Mouse (Mus musculus): Measurements from ENCODE around the gene U2af1l4. TPM values are rescaled to one million over a fixed set of nuclear protein-coding genes. Genes with fewer than 3 reads are reported as not detected.

U2af1l4 gene
- polyA plus RNA-seq, 1 experiment from 2014 or later = 73.1 TPM

- peaks cover 17% of the 10 kb centered on the region for H3K36me3 ChIP-seq (ENCODE audit: control insufficient read depth, insufficient read depth, low read length)
- WGBS = 42% methylated on average over 17 of the region's 17 CpGs
- H3K27me3 ChIP-seq (replicated peaks; ENCODE audit: control insufficient read depth, insufficient read depth, low read length) = no peaks in the 10 kb centered on the region
- H3K9ac ChIP-seq (ENCODE audit: low read depth, low read length) = no peak overlapping the region
- DNase-seq (ENCODE audit: low spot score) = no peak
- no peaks in the 10 kb centered on the region for H3K9me3 ChIP-seq (ENCODE audit: control insufficient read depth, low read length)
- H3K4me3 ChIP-seq (ENCODE audit: low read depth, low read length) = no peak overlapping the region
- H3K4me2 ChIP-seq = no peak overlapping the region; the same call in 1 of the 2 replicates
- no peak for ATAC-seq (replicated peaks; ENCODE audit: low FRiP score)
- no peak overlapping the region for H3K27ac ChIP-seq (ENCODE audit: low read depth, low read length)
- peaks cover 3% of the 10 kb centered on the region; the same call in 1 of the 2 replicates for H3K4me1 ChIP-seq (replicated peaks; ENCODE audit: control insufficient read depth, insufficient read depth, low read length)
These were observed 36.7 kb upstream of the U2af1l4 start for GRCm38 (mm10) chr7:30526399-30526798.

DNA sequence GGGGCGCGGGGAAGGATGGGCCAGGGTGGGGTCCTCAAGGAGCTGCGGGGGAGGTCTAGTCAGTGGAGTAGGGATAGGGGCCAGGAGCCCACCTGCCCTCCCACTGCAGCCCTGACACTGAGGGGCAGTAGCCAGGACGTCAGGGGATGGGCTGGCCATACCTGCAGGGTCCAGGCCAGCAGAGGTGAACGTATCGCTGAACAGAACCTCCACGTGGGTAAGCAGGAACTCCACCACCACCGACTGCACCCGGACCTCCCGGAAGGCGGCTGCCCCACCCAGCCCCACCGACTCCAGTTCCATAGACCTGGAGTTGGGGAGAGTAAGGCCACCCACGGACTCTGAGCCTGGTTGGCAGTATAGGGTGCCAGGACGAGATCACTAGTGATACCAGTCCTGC lies 36.1 kb upstream of the U2af1l4 start:
- Histone ChIP-seq H3K4me2 (no peak overlapping the region), H3K4me1 (replicated peaks; ENCODE audit: control insufficient read depth, insufficient read depth, low read length) (peaks cover 3% of the 10 kb centered on the region; the same call in 1 of the 2 replicates), H3K4me3 (ENCODE audit: low read depth, low read length) (no peak overlapping the region), H3K27ac (ENCODE audit: low read depth, low read length) (no peak overlapping the region), H3K9me3 (ENCODE audit: control insufficient read depth, low read length) (no peaks in the 10 kb centered on the region), H3K9ac (ENCODE audit: low read depth, low read length) (no peak overlapping the region), H3K36me3 (ENCODE audit: control insufficient read depth, insufficient read depth, low read length) (peaks cover 17% of the 10 kb centered on the region), H3K27me3 (replicated peaks; ENCODE audit: control insufficient read depth, insufficient read depth, low read length) (no peaks in the 10 kb centered on the region)
- 75% methylated on average over 14 of the region's 14 CpGs for WGBS
- DNase-seq (ENCODE audit: low spot score) (no peak), ATAC-seq (replicated peaks; ENCODE audit: low FRiP score) (no peak)

GRCm38 (mm10) chr7:30531291-30531815 lies 31.7 kb upstream of the U2af1l4 start:
- no peaks in the 10 kb centered on the region for H3K9me3 ChIP-seq (ENCODE audit: control insufficient read depth, low read length)
- H3K4me3 ChIP-seq (ENCODE audit: low read depth, low read length) = no peak overlapping the region
- no peaks in the 10 kb centered on the region for H3K27me3 ChIP-seq (replicated peaks; ENCODE audit: control insufficient read depth, insufficient read depth, low read length)
- H3K36me3 ChIP-seq (ENCODE audit: control insufficient read depth, insufficient read depth, low read length) = peaks cover 14% of the 10 kb centered on the region
- H3K27ac ChIP-seq (ENCODE audit: low read depth, low read length) = no peak overlapping the region
- no peak overlapping the region for H3K4me2 ChIP-seq
- H3K9ac ChIP-seq (ENCODE audit: low read depth, low read length) = 0 out of 2 replicates have a peak overlapping the region, but pooled peaks have one; percentile 9
- ATAC-seq (replicated peaks; ENCODE audit: low FRiP score) (no peak), DNase-seq (ENCODE audit: low spot score) (no peak)
- 76% methylated on average over 9 of the region's 9 CpGs for WGBS
- H3K4me1 ChIP-seq (replicated peaks; ENCODE audit: control insufficient read depth, insufficient read depth, low read length) = peaks cover 14% of the 10 kb centered on the region

DNA sequence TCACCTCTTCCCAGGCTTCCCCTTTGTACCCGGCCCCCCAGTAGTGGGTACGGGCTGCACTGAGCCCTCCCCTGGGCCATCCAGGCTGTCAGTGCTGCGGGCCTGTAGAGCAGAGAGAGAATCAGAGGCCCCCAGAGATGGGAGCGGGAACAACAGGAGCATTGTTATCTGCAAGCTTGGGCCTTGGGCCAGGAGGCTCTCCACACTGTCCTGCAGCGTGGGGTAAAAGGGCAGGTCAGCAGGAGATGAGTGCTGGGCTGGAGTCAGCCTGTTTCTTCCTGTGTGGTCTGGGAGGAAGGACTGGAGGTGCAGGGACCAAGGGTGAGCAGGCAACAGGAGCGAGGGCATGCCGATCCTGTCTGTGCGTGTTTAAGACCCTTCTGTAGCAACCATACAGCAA lies 30.2 kb upstream of the U2af1l4 start:
- Histone ChIP-seq H3K36me3 (ENCODE audit: control insufficient read depth, insufficient read depth, low read length) (peaks cover 14% of the 10 kb centered on the region), H3K4me2 (no peak overlapping the region), H3K27ac (ENCODE audit: low read depth, low read length) (no peak overlapping the region), H3K27me3 (replicated peaks; ENCODE audit: control insufficient read depth, insufficient read depth, low read length) (no peaks in the 10 kb centered on the region), H3K9me3 (ENCODE audit: control insufficient read depth, low read length) (no peaks in the 10 kb centered on the region), H3K4me3 (ENCODE audit: low read depth, low read length) (no peak overlapping the region; the same call in 1 of the 2 replicates), H3K4me1 (replicated peaks; ENCODE audit: control insufficient read depth, insufficient read depth, low read length) (peaks cover 12% of the 10 kb centered on the region), H3K9ac (ENCODE audit: low read depth, low read length) (no peak overlapping the region)
- WGBS = 55% methylated on average over 8 of the region's 8 CpGs
- DNase-seq (ENCODE audit: low spot score) (no peak), ATAC-seq (replicated peaks; ENCODE audit: low FRiP score) (no peak)

GRCm38 (mm10) chr7:30533941-30534632 lies 29.0 kb upstream of the U2af1l4 start:
- peak overlapping the region; percentile 97 for H3K4me2 ChIP-seq
- H3K9me3 ChIP-seq (ENCODE audit: control insufficient read depth, low read length) = no peaks in the 10 kb centered on the region
- peak overlapping the region; percentile 83 for H3K9ac ChIP-seq (ENCODE audit: low read depth, low read length)
- ATAC-seq (replicated peaks; ENCODE audit: low FRiP score) (no peak; the same call in 1 of the 2 replicates), DNase-seq (ENCODE audit: low spot score) (no peak)
- WGBS = 14% methylated on average over 26 of the region's 26 CpGs
- peak overlapping the region; percentile 79 for H3K4me3 ChIP-seq (ENCODE audit: low read depth, low read length)
- H3K36me3 ChIP-seq (ENCODE audit: control insufficient read depth, insufficient read depth, low read length) = peaks cover 12% of the 10 kb centered on the region
- H3K27me3 ChIP-seq (replicated peaks; ENCODE audit: control insufficient read depth, insufficient read depth, low read length) = no peaks in the 10 kb centered on the region
- peak overlapping the region; percentile 62; the same call in 1 of the 2 replicates for H3K27ac ChIP-seq (ENCODE audit: low read depth, low read length)
- peaks cover 12% of the 10 kb centered on the region for H3K4me1 ChIP-seq (replicated peaks; ENCODE audit: control insufficient read depth, insufficient read depth, low read length)

DNA sequence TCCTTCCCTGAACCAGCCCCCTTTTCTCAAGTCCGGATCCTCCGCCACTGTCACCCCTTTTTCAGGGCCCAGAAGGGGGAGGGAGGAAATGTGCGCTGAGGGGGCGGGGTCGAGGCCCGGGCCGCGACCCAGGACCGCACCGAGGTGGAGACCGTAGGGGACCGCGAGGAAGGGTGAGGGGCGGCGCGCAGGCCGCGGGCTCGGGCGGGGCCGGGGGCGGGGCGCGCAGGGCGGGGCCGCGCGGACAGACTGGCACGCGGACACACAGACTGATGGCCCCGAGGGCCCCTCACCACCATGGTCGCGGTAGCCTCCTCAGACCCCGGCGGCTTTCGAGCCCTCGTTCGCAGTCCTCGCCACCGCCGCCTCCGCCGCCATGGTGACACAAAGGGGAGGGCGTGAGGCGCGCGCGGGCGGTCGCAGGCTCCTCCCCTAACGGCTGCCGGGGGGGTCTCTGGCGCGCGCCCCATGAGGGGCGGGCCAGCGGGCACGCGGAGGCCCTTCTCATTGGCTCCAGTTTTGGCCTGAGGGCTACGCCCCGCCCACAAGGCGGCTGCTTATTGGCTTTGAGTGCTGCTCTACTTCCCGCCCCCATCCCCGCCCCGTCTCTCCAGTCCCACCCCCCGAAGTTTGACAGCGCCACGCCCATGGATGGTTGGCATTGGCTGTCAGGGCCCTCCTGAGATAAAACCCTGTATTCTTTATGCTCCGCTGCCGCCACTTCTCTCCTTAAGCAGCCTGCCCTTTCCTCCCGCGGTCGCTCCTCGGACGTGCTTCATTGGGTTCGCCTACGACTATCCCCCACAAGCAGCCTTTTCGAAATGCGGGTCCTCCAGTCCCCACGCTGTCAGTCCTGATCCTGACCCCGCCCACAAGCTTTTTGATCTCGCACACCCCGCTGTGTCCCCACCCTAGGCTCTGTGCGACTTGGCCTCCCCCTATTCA lies 28.2 kb upstream of the U2af1l4 start, which contains the start of gene Arhgap33:
TSS of gene Arhgap33 (minus strand) at position 428 of the 945 bp plus-strand sequence.
- Histone ChIP-seq H3K27ac (ENCODE audit: low read depth, low read length) (peak within 1 kb of the TSS; percentile 62), H3K27me3 (replicated peaks; ENCODE audit: control insufficient read depth, insufficient read depth, low read length) (no peaks in the 10 kb centered on the region), H3K36me3 (ENCODE audit: control insufficient read depth, insufficient read depth, low read length) (peaks cover 5% of the 10 kb centered on the region), H3K9ac (ENCODE audit: low read depth, low read length) (peak within 1 kb of the TSS; percentile 83), H3K9me3 (ENCODE audit: control insufficient read depth, low read length) (no peaks in the 10 kb centered on the region), H3K4me2 (peak within 1 kb of the TSS; percentile 97), H3K4me1 (replicated peaks; ENCODE audit: control insufficient read depth, insufficient read depth, low read length) (peaks cover 12% of the 10 kb centered on the region), H3K4me3 (ENCODE audit: low read depth, low read length) (peak within 1 kb of the TSS; percentile 79)
- ATAC-seq (replicated peaks; ENCODE audit: low FRiP score) = peak; percentile 94
- peak; percentile 96 for DNase-seq (ENCODE audit: low spot score)
- WGBS = under 1% methylated on average over 79 of the region's 84 CpGs

DNA sequence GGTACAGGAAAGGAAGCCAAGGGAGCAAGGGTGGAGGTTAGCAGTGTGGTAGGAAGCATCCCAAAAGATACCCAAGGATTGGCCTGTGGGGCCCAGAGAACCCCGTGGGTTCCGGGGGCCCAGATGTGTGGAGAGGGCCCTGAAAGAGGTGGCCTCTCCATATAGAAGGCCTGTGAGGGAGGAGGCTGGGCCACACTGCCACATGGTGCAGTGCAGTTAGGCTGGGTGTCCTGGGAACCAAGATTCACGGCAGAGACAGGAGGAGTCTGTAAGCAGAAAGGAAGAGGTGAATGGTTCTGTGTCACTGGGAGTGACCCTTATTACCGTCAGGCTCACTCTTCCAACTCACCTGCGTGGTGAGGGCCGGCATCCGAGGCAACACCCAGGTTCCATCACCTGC lies 22.5 kb upstream of the U2af1l4 start:
- H3K27ac ChIP-seq (ENCODE audit: low read depth, low read length) = no peak overlapping the region
- peaks cover 10% of the 10 kb centered on the region for H3K36me3 ChIP-seq (ENCODE audit: control insufficient read depth, insufficient read depth, low read length)
- H3K9me3 ChIP-seq (ENCODE audit: control insufficient read depth, low read length) = no peaks in the 10 kb centered on the region
- 93% methylated on average over 7 of the region's 7 CpGs for WGBS
- H3K9ac ChIP-seq (ENCODE audit: low read depth, low read length) = no peak overlapping the region
- no peaks in the 10 kb centered on the region for H3K27me3 ChIP-seq (replicated peaks; ENCODE audit: control insufficient read depth, insufficient read depth, low read length)
- ATAC-seq (replicated peaks; ENCODE audit: low FRiP score) (no peak), DNase-seq (ENCODE audit: low spot score) (no peak)
- peaks cover 3% of the 10 kb centered on the region; the same call in 1 of the 2 replicates for H3K4me1 ChIP-seq (replicated peaks; ENCODE audit: control insufficient read depth, insufficient read depth, low read length)
- H3K4me3 ChIP-seq (ENCODE audit: low read depth, low read length) = no peak overlapping the region
- H3K4me2 ChIP-seq = no peak overlapping the region

DNA sequence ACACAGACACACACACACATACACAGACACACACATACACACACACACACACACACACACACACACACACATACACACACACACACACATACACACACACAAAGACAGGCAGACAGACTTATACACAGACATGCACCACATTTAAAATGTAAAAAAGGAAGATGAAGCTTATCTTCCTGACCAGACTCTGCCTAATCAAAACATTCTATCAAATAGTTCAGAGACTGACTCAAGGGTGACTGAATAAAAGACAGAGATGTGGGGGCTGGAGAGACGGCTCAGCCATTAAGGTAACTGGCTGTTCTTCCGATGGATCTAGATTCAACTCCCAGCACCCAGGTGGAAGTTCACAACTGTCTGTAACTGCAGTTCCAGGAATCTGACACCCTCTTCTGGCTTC lies 18.8 kb upstream of the U2af1l4 start:
- Histone ChIP-seq H3K4me2 (no peak overlapping the region), H3K4me3 (ENCODE audit: low read depth, low read length) (no peak overlapping the region), H3K4me1 (replicated peaks; ENCODE audit: control insufficient read depth, insufficient read depth, low read length) (no peaks in the 10 kb centered on the region; the same call in 1 of the 2 replicates), H3K27ac (ENCODE audit: low read depth, low read length) (no peak overlapping the region), H3K9me3 (ENCODE audit: control insufficient read depth, low read length) (no peaks in the 10 kb centered on the region), H3K9ac (ENCODE audit: low read depth, low read length) (no peak overlapping the region), H3K36me3 (ENCODE audit: control insufficient read depth, insufficient read depth, low read length) (peaks cover 22% of the 10 kb centered on the region), H3K27me3 (replicated peaks; ENCODE audit: control insufficient read depth, insufficient read depth, low read length) (no peaks in the 10 kb centered on the region)
- 63% methylated on average over 2 of the region's 2 CpGs for WGBS
- DNase-seq (ENCODE audit: low spot score) (no peak), ATAC-seq (replicated peaks; ENCODE audit: low FRiP score) (peak; percentile 34; the same call in 1 of the 2 replicates)

Data from liver, embryonic 11.5 days (tissue).